Mouse (Mus musculus) small intestine, adult 2 months (tissue): ENCODE measurements around the gene Tmem189.

ENCODE experiments used
- CTCF ChIP-seq: fragments of 200-500 bp; IDR thresholded peaks from 2 replicates; pipeline ENCODE4 v1.5.1; 2012; ENCODE audit warnings: low read depth, mild to moderate bottlenecking, control low read depth, inconsistent platforms, low read length, moderate library complexity, mixed read lengths; ENCODE audit not compliant: insufficient replicate concordance, insufficient read length; ENCODE audit errors: extremely low read depth
- POLR2A ChIP-seq: fragments of 200-500 bp; IDR thresholded peaks from 2 replicates; pipeline ENCODE4 v1.6.1; 2012; ENCODE audit warnings: low read depth, mild to moderate bottlenecking, control low read depth, inconsistent platforms, low read length, moderate library complexity

GRCm38 (mm10) chr2:167632731-167633536 is 56.7 kb downstream of the Tmem189 start:
- TF ChIP-seq CTCF (no peak), POLR2A (no peak)
